Mouse (Mus musculus) c-Kit-positive CD71-negative TER-119-negative erythroid progenitor cells, embryonic 14.5 days (primary cell): Measurements from ENCODE around the gene Ceacam1.
"Not testable (repeated sequence)": the region's sequence is repeated elsewhere in the genome, so short reads cannot be mapped to it uniquely, and the experiment has no call there.

Experiments
- DNase-seq: peaks from one replicate; pipeline ENCODE4 v3.0.0-alpha.2; 2013; ENCODE audit warnings: low read depth

The Ceacam1 gene

DNA sequence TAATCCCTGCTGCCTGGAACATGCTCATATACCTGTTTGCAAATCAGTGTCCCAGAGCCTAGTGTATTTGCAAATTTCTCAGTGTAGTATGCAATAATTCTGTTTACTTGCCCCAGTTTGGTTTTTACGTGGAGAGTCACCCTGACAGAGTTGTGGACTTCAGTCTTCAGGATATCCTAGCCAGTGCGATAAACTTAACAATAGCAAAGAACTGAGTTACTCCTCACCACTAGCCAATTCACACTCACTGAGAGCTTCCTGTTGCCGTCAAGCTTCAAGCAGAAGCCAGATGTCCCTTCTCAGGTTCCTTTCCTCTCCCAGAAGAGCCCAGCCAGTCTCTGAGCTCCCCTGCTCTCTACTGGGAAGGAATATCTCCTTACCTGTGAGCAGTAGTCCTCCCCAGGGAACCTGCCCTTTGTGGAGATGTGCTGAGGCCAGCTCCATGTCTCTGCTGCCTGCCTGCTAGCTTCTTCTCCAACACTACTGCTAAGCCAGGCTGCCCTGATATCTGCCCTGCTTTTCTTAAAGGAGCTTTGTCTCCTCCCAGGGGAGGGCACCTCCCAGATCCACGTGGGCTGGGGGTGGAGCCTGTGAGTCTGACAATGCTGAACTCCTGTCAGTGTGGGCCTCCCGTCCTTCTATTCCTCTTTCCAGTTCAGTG lies at the start of gene Ceacam1:
TSS of gene Ceacam1 (minus strand) at position 513 of the 661 bp plus-strand sequence.
- peak; percentile 76 for DNase-seq

DNA sequence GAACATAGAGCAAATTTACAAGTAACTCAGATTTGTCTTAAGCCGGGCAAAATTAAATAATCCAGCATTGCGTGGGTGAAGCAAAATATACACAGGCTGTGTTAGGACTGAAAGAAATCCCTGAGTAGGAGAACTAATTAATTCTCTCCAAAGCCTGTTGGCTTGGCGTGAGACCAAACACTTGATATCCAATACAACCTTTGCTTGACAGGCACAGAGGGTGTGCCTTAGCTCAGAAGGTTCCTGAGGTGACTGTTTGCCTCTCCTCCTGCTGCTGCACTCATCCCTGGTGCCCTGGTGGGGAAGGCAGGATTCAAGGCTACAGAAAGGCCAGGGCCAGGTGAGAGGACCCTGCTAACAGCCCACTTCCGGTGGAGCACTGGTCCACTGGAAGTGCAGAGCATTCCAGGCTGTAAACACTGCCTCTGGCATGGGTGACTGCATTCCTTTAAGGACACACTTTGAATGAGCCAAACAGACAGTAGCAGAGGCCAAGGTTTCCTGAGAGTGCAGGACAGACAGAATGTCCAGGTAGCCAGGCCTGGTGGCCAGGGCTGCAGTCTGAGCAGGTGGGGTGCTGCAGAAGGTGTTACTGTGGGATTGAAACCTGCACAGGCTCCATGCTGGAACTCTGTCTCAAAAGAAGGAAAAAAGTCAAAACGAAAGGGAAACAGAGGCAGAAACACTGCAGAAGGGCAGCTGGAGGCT lies 38.8 kb upstream of the Ceacam1 start:
- not testable (repeated sequence) for DNase-seq

DNA sequence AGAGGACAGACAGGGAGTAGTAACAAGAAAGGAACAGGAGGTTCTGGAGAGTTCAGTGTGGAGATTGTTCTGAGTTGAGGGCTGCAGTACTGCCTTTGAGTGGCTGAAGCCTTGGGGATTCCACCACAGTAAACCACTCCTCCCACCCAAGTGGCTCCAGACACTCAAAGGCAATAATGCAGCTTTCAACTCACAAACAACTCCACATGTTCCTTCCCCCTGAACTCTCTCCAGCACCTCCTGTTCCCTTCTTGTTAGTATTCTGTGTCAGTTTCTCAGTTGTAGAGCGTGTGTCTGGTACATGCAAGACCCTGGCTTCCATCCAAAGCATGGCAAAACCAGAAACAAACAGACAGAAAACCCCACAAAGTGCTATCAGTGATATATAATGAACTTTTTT lies 38.3 kb upstream of the Ceacam1 start:
- not testable (repeated sequence) for DNase-seq

DNA sequence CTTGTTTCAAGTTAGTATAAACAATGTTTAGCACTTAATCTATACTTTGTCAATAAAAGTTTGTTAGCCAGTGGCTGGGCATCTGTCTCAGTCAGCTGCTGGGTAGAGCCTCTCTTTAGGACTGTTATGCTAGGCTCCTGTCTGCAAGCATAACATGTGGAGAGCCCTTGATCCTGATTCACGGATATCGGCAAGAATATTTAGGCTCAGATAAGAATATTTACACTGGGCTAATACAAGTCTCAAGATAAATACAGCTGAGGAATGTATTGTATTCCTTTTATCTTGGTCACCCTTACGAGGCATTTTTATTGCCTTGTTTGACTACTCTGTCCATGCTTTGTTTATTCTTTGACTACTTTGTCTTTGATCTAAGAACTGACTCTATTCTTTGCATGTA lies 32.5 kb upstream of the Ceacam1 start:
- DNase-seq: no peak

DNA sequence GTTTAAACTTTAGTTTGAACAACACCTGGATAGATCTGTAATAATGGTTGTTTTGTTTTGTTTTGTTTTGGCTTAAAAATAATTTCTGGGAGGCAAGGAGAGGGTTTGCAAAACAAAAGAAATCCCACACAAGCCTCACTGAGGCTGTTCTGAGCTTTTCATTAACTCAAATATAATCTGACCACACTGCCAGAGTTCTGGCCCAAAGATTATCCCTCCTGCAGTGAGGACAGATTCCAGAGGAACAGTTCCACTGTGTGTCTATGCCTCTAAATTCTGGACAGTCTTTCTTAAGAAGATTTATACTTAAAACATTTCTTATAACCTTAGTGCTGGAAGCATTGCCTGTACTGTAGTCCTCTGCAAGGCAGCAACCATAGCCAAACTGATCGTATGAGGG lies 17.2 kb upstream of the Ceacam1 start:
- no peak for DNase-seq

DNA sequence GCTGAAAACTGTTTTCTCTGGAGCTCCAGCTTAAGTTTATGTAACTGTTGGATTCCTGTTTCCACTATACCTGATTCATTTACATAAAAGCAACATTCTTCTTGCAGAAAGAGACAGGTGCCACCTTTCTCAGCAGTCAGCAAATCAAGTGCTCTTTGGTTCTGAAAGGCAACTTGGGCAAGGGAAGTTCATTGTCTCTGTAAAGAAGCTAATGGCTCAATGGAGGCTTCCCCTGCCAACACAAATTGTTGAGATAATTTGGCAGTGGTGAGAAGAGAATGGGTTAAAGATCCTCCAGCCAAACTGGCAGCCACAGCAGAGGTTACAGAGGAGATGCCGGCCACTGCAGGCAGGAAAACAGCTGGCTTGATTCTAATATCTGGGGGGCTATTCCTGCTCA lies 13.3 kb upstream of the Ceacam1 start:
- not testable (repeated sequence) for DNase-seq

DNA sequence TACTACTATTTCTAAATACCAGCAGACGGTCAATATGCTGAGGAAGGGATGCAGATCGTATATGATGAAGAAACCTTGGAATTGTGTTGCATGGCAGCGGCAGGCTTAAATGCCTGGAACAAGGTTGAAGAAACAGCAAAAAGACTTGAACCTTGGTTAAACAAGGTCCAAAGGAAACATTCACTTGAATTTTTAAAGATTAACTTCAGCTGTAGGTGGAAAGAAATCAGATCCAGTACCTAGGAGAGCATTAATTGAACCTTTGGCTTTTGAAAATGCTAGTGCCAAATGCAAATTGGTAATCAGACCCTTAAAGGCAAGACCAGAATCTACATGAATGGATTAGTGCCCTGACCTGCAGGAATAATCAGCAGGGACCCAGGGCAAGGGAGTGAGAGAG lies 12.0 kb upstream of the Ceacam1 start:
- not testable (repeated sequence) for DNase-seq

DNA sequence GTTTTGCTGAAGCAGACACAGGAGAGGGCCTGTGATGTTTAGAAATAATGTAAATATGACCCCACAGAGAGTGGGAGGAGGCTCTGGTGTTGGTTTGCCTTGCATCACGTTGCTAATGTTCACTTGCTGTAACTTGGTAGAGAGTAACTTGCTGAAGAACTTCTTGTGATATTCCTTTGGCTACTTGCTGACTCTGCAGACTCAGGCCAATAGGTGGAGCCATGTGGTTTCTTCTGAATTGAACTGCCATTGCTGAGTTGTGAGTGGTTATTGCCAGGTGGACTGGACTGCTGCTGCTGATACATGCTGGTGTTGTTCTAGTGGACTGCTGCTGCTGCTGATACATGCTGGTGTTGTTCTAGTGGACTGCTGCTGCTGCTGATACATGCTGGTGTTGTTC lies 8.8 kb upstream of the Ceacam1 start:
- DNase-seq: no peak

DNA sequence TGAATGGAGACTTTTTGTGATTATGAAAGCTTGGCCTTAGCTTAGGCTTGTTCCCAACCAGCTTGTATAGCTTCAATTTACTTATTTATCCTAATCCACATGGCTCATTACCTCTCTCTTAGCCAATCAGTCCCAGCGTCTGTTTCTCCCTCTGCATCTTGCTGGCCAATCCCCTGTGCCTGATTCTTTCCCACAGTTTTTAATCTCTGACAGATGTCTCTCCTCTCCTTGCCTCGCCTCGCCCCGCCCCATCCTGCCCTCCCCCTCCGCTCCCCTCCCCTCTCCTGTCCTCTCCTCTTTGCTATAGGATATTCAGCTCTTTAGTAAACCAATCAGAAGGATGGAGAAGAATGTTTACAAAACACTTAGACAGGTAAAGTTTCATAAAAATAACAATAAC lies 7.7 kb upstream of the Ceacam1 start:
- DNase-seq: no peak

DNA sequence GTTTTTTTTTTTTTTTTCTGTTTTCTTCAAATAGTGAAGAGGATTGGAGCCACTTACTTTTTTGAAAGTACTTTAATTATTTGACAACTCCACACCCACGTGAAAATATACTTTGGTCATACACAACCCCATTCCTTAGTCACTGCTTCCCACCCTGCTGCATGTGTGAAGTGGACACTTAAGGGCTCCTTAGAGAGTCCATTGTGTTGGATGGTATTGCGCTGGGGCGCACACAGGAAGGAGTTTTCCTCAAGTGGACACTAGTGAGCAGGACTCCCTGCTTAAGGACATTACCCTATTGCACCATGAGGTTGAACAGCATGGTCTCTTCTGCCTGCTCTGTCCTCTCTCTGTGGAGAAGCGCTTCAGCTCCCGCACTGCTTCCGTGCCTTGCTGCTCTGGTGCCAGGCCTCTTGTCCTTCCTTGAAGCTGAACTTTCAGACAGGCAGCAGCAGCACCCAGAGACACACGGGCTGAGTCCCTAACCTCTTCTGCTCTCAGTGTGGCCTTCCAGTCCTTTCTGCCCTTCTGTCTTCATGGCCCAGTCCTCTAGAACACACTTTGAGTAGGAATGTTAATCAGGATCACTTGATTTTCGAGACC lies 5.8 kb upstream of the Ceacam1 start:
- no peak for DNase-seq

DNA sequence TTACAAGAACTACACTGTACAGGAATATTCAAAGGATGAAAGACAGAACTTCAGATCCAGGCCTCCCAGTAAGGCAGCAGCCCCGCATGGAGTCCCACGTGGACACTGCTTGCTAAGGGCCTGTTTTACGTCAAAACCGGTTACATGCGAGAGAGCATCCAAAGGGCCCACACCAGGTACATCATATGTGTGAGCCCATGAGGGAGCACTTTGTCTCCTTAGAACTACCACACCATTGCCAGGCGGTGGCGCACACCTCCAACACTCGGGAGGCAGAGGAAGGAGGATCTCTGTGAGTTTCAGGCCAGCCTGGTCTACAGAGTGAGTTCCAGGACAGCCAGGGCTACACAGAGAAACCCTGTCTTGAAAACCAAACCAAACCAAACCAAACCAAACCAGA lies 3.4 kb upstream of the Ceacam1 start:
- DNase-seq: not testable (repeated sequence)

DNA sequence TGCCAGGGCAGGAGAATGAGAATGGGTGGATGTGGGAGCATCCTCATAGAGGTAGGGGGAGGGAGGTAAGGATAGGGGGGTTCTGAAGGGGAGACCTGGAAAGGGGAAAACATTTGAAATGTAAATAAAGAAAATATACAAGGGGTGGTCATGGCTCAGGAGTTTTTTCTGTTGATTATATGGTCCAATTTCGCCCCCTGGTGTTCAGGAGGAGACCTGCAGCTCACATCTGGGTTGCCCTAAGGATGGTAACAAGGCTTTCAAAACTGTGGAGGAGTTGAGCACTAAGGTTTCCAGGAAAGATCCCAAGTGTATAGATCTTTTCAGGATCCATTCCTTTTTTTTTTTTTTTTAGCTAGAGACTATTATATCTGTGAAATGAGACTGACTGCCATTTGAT lies 2.0 kb upstream of the Ceacam1 start:
- no peak for DNase-seq

DNA sequence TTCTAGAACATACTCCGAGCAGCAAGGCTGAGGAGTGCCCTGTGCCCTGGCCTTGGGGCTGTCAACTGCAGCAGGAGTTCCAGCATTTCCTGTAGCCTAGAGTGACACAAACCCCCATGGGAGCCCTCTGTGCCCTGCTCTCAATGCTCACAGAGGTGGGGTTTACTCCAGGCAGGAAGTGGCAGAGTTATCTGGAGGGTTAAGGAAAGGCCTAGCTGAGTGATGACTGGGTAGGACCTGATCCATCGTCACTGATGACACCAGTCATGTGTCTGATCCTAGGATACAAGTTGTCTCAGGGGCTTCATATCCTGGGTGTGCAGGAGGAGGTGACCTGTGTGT lies 320 bp upstream of the Ceacam1 start:
- DNase-seq: not testable (repeated sequence)

DNA sequence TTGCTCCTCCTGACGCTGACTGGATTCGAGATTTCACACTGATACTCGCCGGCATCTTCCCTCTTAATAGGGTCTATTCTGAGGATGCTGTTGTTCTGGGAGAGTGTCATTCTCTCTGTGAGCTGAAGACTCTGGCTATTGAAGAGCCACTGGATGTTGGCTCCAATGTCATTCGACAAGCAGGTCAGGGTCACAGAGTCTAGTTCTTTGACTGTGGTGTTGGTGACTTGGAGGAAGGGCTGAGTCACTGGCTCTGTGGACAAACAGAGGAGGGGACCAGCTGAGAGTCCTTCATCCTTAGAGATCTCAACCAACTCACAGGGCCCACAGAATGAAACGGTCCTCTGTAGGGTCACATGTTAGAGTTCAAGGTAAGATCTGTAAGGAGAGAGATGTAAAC lies 5.6 kb downstream of the Ceacam1 start:
- DNase-seq: not testable (repeated sequence)

DNA sequence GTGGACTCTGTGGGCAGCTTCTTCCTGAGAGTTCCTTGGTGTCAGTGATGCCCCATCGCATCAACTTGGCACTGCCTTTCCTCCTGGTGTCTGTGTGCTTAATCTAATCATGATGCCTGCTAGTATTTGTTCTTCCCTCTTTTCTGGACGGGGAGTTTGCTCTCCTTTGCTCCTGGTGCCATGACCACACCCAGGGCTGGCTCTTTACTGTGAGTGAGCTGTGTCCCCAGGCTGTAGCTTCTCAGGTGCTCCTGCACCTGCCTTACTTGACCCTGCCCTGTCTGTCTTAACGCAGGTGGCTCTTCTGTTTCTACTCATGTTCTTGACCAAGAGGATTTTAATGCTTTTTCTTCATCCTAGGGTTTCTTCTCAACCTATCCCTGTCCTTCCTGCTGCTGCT lies 11.8 kb downstream of the Ceacam1 start:
- DNase-seq: not testable (repeated sequence)

DNA sequence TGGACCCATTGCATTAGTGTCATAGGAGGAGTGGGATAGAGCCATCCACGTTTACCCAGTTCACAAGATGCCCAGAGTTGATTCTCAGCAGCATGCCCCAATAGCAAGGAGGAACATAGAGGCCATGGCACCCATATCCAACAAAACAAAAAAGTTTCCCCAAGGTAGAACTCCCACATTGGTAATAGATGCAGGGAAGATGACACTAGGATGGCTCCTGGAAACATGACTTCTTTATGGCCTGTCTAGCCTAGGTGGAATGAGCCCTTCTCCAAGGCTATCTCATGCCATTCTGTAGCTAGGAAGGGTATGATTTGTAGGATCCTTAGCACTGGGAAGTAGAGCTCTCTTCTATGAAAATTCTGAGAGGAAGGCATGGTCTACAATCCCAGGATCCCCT lies 12.4 kb downstream of the Ceacam1 start:
- DNase-seq: no peak

DNA sequence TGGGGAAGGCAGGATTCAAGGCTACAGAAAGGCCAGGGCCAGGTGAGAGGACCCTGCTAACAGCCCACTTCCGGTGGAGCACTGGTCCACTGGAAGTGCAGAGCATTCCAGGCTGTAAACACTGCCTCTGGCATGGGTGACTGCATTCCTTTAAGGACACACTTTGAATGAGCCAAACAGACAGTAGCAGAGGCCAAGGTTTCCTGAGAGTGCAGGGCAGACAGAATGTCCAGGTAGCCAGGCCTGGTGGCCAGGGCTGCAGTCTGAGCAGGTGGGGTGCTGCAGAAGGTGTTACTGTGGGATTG lies 15.4 kb downstream of the Ceacam1 start:
- DNase-seq: not testable (repeated sequence)

DNA sequence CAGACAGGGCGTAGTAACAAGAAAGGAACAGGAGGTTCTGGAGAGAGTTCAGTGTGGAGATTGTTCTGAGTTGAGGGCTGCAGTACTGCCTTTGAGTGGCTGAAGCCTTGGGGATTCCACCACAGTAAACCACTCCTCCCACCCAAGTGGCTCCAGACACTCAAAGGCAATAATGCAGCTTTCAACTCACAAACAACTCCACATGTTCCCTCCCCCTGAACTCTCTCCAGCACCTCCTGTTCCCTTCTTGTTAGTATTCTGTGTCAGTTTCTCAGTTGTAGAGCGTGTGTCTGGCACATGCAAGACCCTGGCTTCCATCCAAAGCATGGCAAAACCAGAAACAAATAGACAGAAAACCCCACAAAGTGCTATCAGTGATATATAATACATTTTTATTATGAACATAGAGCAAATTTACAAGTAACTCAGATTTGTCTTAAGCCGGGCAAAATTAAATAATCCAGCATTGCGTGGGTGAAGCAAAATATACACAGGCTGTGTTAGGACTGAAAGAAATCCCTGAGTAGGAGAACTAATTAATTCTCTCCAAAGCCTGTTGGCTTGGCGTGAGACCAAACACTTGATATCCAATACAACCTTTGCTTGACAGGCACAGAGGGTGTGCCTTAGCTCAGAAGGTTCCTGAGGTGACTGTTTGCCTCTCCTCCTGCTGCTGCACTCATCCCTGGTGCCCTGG lies 15.9 kb downstream of the Ceacam1 start:
- DNase-seq: not testable (repeated sequence)

DNA sequence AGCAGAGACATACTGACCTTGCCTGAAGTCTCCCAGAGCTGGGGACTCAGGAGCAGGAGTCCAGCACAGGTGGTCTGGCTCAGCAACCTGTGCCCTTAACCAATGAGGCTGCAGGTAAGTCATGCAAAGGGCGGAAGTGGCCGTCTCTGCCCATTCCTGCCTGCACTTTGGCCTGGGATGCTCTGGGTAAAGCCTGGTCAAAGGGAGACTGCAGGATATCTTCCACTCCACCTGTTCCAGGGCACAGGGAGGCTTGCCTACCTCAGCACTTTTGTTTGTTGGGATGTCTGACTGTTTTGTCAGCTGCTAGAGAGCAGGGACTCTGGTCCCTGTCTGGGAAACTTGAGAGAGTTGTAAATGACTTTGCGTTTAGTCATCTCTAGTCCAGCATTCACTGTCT lies 25.3 kb downstream of the Ceacam1 start:
- DNase-seq: no peak

DNA sequence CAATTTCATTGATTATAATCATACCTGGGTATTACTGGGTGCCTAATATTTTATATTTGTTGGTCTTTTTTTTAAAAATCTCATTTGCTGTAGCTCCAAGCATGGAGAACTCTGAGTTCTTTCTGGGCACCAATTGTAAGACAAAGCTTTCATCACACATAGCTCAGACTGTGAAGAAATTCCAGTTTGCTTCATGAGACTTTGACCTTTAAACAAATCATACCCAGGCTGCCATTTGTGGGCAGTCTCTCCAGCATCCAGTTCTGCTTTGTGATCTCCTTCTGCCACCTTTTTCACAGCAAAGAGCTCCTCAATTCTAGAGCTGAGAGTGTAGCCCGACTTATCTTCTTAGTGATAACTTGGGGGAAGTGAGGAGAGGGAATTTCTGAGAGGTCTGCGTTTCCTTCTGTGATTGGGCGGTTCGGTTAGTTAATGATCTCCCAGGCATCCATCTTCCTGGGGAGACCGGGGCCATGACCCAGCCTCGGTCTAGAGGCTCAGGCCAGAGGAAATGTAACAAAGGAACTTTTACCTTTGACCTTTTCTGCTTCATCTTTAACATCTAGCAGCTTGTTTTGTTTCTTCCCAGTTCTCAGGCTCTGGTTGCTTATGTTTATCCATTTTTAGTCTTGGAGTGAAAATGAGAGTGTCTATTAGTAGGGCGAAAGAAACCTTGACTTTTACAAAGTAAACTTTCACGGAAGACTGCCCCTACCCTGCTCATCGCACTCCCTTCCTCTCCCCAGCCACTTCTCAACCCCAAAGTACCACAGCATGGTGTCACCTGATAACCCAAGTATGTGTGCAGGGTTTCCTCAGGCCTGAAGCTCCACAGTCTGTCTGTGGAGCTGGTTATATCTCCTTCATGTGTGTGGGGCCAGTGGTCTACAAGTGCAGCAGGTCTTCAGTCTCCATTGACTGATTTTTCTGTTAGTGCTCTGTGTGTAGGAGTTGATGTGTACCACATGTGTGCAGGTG lies 27.2 kb downstream of the Ceacam1 start:
- no peak for DNase-seq

DNA sequence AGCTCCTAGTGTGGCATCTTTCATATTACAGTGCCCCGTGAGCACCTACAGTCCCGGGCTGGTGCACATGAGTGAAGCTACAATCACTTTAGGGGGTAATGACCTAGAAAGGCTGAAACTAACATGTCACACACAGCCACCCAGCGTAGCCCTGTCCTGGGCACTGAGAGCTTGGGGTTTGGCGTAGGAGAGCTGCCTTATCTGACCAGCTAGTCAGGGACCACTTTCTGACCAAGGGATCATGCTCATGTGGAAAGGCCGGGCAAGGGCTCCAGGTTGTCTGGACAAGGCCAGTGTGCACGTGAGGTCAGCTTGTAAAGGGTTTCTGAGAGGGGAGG lies 36.6 kb downstream of the Ceacam1 start:
- DNase-seq: no peak
